Mouse (Mus musculus) G1E-ER4 (cell line): ENCODE data around the gene Sbk1. TPM values are rescaled to one million over a fixed set of nuclear protein-coding genes. Genes with fewer than 3 reads are reported as not detected.

Experiments used
- GATA1 ChIP-seq: IDR thresholded peaks from one replicate; pipeline ENCODE4 v1.8.0; 2012; ENCODE audit warnings: low read length, inconsistent platforms
- polyA plus RNA-seq: library from polyadenylated mRNA; stranded (reverse); fragments of >175 nt; gene quantifications from 2 replicates; pipeline ENCODE4 v1.2.3, GENCODE M21; 2012

Gene Sbk1
- 0.49 and 0.53 TPM in 2 replicates for polyA plus RNA-seq

DNA sequence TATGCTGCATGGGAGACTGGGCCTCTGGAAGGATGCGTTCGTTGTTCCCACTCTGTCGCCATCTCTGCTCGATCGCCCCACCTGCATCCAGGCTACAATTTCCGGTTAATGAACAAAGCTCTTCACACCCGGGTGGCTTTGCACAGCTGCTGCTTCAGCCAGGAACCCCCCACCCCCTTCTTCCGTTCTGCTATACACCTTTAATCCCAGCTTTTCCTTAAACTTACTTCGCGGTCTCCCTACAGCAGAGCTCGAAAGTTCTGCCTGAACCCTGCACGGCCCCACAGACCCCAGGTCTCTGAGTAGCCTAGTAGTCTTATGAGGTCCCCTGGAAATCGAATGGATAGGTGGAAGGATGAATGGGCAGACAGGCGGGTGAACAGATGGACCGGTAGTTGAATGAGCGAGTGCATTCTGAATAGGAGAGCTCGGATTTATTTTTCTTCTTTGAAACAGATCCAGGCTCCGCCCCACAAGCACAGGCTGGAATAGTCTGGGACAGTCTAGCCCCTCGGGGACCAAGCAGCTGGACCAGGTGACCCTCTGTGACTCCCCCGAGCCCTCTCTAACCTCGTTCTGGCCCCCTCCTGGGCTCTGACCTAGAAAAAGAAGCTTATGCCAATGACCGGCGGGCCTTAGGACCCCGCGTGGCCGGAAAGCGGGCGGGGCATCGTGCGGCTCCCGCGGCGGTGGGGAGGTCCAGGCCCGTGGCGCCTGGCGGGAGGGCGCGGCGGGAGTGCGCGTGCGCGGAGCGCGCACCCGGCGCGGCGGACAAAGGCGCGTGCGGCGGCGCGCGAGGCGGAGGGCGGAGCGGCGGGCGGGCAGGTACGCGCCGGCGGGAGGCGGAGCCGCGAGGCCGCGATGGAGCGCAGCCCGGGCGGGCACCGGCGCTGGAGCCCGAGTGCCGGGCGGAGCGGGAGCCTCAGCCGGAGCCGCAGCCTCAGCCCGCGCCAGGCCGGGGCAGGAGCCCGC lies at the start of gene Sbk1:
Gene Sbk1 (plus strand): TSS at position 908 of the 972 bp plus-strand sequence.
- no peak for TF ChIP-seq GATA1

- TF ChIP-seq GATA1 = no peak
These were observed 49.7 kb upstream of the Sbk1 start for GRCm38 (mm10) chr7:126222753-126223152.

DNA sequence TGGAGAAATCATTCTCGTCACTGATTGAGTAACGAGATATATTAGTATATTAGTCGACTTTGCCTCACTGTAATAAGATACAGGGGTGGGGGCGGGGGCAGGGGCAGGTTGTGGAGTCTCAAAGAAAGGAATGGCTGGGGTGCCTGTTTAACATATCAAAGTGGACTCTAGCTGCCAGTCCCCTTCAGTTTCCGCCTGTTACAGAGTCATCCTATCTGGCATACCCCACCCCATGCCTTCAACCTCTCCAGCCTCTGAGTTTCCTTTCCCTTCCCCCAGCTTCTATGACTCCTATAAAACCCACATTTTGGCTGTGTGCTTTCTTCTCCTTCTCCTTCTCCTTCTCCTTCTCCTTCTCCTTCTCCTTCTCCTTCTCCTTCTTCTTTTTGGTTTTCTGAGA lies 46.3 kb upstream of the Sbk1 start:
- TF ChIP-seq GATA1 = no peak

- no peak for TF ChIP-seq GATA1
These were observed 41.9 kb upstream of the Sbk1 start for GRCm38 (mm10) chr7:126230357-126231148.

GRCm38 (mm10) chr7:126232345-126233071 lies 39.9 kb upstream of the Sbk1 start:
- no peak for TF ChIP-seq GATA1

GRCm38 (mm10) chr7:126234611-126235010 lies 37.8 kb upstream of the Sbk1 start:
- TF ChIP-seq GATA1 = no peak

- no peak for TF ChIP-seq GATA1
These were observed 36.2 kb upstream of the Sbk1 start for GRCm38 (mm10) chr7:126236083-126236793.

DNA sequence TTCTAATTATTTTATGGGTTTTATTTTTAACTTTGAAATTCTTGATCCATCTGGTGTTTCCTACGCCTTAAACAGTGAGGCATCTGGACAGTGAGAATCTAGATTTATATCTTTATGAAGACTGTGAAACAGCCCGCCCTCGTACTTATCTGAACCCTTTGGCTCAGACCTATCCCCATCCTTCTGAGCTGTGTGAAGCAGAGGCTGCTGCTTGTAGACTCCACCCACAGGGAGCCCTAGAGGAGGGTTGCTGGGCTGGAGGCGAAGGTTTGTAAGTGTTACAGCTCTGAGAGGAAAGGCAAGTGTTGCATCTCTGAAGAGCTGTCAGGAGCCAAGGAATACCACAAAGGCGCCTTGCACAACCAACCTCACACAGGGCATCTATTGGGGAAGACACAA lies 35.6 kb upstream of the Sbk1 start:
- TF ChIP-seq GATA1 = no peak

DNA sequence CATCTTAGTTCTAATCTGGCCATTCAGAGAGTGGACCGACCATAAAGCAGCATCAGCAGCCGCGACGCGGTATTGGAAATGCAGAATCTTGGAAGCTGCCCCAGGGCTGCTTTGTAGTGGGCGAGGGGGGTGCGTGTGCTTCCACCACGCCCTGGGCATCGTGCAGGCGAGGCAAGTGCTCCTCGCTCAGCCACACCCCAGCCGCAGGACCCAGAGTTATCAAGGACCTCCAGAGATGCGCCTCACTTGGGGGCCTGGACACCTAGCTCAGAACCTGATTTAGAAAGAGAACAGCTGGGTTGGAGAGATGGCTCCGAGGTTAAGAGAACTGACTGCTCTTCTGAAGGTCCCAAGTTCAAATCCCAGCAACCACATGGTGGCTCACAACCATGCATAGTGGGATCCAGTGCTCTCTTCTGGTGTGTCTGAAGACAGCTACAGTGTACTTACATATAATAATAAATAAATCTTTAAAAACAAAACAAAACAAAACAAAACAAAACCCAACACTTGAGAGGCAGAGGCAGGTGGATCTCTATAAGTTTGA lies 31.5 kb upstream of the Sbk1 start:
- TF ChIP-seq GATA1 = no peak

DNA sequence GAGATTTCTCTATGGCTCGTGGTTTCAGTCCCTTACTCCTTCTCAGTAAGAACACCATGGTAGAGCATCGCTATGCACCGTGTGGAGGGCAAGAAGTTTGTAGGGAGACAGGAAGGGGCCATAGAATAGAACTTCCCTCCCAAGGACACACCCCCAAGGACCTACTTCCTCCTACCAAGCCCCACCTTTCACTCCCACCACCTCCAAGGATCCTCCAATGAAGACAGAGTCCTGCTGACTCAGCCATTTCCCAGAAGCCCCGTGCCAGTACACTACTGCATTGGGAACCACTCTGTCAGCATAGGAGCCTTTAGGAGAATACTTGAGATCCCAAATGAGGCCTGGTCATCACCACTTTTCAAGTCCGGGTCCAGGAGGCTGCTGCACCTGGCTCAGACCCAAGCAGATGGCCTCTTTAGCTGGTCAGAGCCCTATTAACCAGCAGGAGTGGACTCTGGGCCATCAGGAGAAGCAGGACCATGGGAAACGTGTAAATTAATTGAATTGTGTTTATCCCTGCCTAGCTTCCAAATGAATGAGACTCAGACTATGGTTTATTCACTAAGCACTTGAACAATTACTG lies 28.2 kb upstream of the Sbk1 start:
- no peak for TF ChIP-seq GATA1

- no peak for TF ChIP-seq GATA1
These were observed 24.3 kb upstream of the Sbk1 start for GRCm38 (mm10) chr7:126248088-126248487.

DNA sequence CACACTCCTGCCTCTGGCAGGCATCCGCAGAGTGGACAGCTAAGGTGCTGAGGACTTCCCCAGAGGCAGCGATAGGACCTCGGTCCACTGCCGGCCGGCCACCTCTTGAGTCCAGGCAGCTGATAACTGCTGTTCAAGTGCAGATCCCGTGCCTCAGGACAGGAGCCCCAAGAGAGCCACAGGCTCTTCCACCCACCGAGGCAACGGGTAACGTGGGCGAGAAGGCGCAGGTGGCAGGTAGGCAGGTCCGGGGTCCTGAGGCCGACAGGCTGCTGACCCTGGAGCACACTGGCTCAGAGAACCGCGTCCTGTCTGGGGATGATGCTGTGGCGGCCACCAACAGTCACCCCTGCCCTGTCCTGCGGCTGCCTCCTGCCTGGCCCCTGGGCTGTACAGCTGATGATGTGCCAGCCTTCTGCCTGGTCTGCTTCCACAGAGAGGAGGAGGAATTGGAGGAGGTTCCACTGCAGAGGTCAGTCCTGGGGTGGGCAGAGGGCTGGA lies 23.7 kb upstream of the Sbk1 start:
- no peak for TF ChIP-seq GATA1

- TF ChIP-seq GATA1 = no peak
These were observed 23.3 kb upstream of the Sbk1 start for GRCm38 (mm10) chr7:126249146-126249545.

DNA sequence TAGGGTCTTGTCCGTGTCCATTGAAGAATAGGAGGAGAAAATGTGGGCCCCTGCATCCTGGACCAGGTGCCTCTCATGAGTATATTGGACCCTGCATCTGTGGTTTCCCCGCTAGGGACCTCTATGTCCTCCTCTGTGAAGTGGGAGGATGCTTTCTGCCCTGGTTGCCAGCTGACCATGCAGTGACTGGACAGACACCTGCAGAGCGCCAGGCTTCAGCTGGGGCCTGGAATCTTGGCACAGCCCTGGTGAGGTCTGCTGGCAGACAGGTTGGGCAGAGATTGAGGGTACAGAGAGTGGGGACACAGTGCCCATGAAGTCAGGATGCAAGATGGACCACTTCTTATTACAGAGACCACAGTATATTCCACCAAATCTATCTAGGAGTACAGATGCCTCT lies 22.4 kb upstream of the Sbk1 start:
- TF ChIP-seq GATA1 = no peak
